Mouse (Mus musculus) granulocyte monocyte progenitor cell, adult 5-6 weeks (primary cell): Measurements from ENCODE around the gene Scg2. TPM values are rescaled to one million over a fixed set of nuclear protein-coding genes. Genes with fewer than 3 reads are reported as not detected.

Experiments used
- total RNA-seq, 2 experiments: library from RNA; stranded (forward) in 1 of 2; stranded (reverse) in 1 of 2; fragments of 200-712, 200-1000 nt in 1 of 2; fragments of >200 nt in 1 of 2; fragmentation: Nextera tagmentation in 1 of 2; gene quantifications; 2 replicates each; pipeline ENCODE4 v1.2.3; 2014 to 2017

Scg2 gene
- total RNA-seq, 2 experiments from 2014 or later: not detected

Other genes with a start within 250 kb of the Scg2 start
- 8.8 and 11.3 TPM in 2 replicates for gene Ap1s3, start 231.9 kb upstream of the Scg2 start, total RNA-seq (2014; fragmentation: Nextera tagmentation)
- 1.9 and 2.3 TPM in 2 replicates for gene Ap1s3, start 231.9 kb upstream of the Scg2 start, total RNA-seq (2017)